Mouse (Mus musculus) common myeloid progenitor, adult 5-6 weeks (primary cell): ENCODE measurements around the gene Tm9sf4. TPM values are rescaled to one million over a fixed set of nuclear protein-coding genes. Genes with fewer than 3 reads are reported as not detected.

Source experiments
- ATAC-seq: replicated peaks from 2 replicates; pipeline ENCODE4 v1.8.0; 2016; ENCODE audit warnings: low read depth, mild to moderate bottlenecking, moderate TSS enrichment, inconsistent platforms; ENCODE audit not compliant: poor library complexity, severe bottlenecking
- total RNA-seq: library from RNA; stranded (forward); fragments of 200-1000, 187-1606 nt; gene quantifications from 2 replicates; pipeline ENCODE4 v1.2.3, GENCODE M21; 2017

The Tm9sf4 gene
- 80.5 and 106 TPM in 2 replicates for total RNA-seq

GRCm38 (mm10) chr2:153160844-153161683 lies at the start of gene Tm9sf4:
Gene Tm9sf4, plus strand, starts transcription at chr2:153161303.
- ATAC-seq = peak; percentile 91

GRCm38 (mm10) chr2:153115679-153116081 lies 45.4 kb upstream of the Tm9sf4 start:
- peak; percentile 61 for ATAC-seq

- ATAC-seq = peak; percentile 72
Observed at GRCm38 (mm10) chr2:153117051-153117486, 44.0 kb upstream of the Tm9sf4 start.

- no peak for ATAC-seq
Observed at GRCm38 (mm10) chr2:153119488-153119887, 41.6 kb upstream of the Tm9sf4 start.

- no peak for ATAC-seq
Observed at GRCm38 (mm10) chr2:153120126-153120525, 41.0 kb upstream of the Tm9sf4 start.

GRCm38 (mm10) chr2:153121821-153122615 lies 39.1 kb upstream of the Tm9sf4 start:
- ATAC-seq = no peak

- ATAC-seq = peak; percentile 40; the same call in 1 of the 2 replicates
Observed at GRCm38 (mm10) chr2:153122701-153123100, 38.4 kb upstream of the Tm9sf4 start.

GRCm38 (mm10) chr2:153125875-153126274 lies 35.2 kb upstream of the Tm9sf4 start:
- ATAC-seq = no peak; the same call in 1 of the 2 replicates

GRCm38 (mm10) chr2:153131019-153131418 lies 30.1 kb upstream of the Tm9sf4 start:
- ATAC-seq = peak; percentile 76

- peak; percentile 81 for ATAC-seq
Observed at GRCm38 (mm10) chr2:153134237-153134636, 26.9 kb upstream of the Tm9sf4 start.

- no peak for ATAC-seq
Observed at GRCm38 (mm10) chr2:153136211-153136610, 24.9 kb upstream of the Tm9sf4 start.

GRCm38 (mm10) chr2:153139158-153139557 lies 21.9 kb upstream of the Tm9sf4 start:
- no peak for ATAC-seq

GRCm38 (mm10) chr2:153139996-153140613 lies 21.0 kb upstream of the Tm9sf4 start:
- ATAC-seq = peak; percentile 62

- ATAC-seq = peak; percentile 55
Observed at GRCm38 (mm10) chr2:153142620-153143199, 18.4 kb upstream of the Tm9sf4 start.

- no peak for ATAC-seq
Observed at GRCm38 (mm10) chr2:153145346-153145745, 15.8 kb upstream of the Tm9sf4 start.

- ATAC-seq = peak; percentile 23; the same call in 1 of the 2 replicates
Observed at GRCm38 (mm10) chr2:153147236-153147635, 13.9 kb upstream of the Tm9sf4 start.

GRCm38 (mm10) chr2:153147715-153148114 lies 13.4 kb upstream of the Tm9sf4 start:
- peak; percentile 89 for ATAC-seq

GRCm38 (mm10) chr2:153149742-153150141 lies 11.4 kb upstream of the Tm9sf4 start:
- no peak for ATAC-seq

GRCm38 (mm10) chr2:153151026-153151425 lies 10.1 kb upstream of the Tm9sf4 start:
- ATAC-seq = no peak
